Mouse (Mus musculus) frontal cortex, adult 2 months (tissue): ENCODE measurements around the gene Diras2. TPM values are rescaled to one million over a fixed set of nuclear protein-coding genes. Genes with fewer than 3 reads are reported as not detected.

Source experiments
- DNase-seq, 2 experiments: peaks; one replicate each; pipeline ENCODE4 v3.0.0; 2022; ENCODE audit warnings: low spot score in 1 of 2; ENCODE audit errors: extremely low spot score in 1 of 2
- polyA plus RNA-seq: library from polyadenylated mRNA; depleted of rRNA; stranded (reverse); fragments of >200 nt; gene quantifications from 2 replicates; pipeline ENCODE4 v1.2.3, GENCODE M21; 2012

Diras2 gene
- polyA plus RNA-seq, 1 experiment = 126 TPM

GRCm38 (mm10) chr13:52552822-52553477 lies 21.9 kb upstream of the Diras2 start:
- DNase-seq = no peak

DNA sequence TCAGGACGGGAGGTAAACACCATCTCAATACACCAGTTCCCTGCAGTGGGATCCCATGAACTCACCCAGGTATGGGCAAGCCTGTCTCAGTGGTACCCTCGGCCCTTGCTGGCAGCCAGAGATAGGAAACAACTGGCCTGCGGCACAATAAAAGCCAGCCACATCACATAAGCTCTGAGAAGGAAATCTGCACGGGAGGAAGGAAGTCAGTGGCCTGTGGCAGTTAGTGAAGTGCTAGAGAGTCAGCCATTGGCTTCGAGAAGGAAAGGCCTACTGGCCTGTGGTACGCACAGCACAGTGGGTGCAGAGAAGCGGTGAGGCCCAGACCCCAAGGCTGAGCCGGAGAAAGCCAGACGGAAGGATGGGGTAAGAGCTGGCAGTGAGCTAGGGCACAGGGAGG lies 20.2 kb upstream of the Diras2 start:
- DNase-seq = no peak

DNA sequence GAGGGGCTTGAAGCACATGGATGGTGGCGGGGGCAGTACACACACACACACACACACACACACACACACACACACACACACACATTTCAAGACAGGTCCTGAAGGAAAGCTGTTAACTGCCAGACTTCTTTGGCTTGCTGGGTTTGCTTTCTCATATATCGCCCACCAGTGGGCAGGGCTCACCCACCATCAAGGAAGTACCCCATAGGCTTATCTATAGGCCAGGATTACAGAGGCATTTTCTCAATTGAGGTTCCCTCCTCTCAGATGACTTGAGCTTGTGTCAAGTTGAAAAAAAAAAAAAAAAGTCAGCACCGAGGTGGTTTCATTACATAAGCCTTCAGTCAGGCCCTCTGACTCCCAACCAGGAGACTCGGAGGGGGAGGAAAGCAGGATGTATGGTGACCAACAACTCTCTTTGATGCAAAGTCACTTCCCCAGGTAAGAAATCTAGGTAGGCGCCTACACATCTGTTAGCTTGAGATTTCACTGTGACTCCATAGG lies 19.7 kb upstream of the Diras2 start:
- DNase-seq = no peak

DNA sequence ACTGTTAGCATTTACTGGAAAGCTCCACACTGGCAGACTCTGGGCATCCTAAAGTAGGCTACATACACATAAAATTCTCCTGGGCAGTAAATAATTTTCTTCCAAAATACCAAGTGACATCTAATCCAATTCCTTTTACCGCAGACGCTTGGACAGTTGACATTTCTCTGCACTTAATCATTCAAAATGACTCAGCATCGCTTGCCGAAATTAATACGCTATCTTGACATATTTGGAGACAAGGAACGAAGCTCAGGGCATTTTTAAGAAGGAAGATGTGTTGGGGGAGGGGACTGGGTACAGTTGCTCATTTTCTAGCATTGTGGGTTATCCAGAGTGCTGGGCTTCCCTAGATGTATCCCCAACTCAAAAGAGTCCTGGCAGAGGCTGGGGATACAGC lies 15.2 kb upstream of the Diras2 start:
- DNase-seq = no peak

GRCm38 (mm10) chr13:52542636-52543035 lies 11.6 kb upstream of the Diras2 start:
- no peak for DNase-seq

- no peak for DNase-seq
Measured at GRCm38 (mm10) chr13:52542036-52542526, 11.0 kb upstream of the Diras2 start.

- DNase-seq = no peak
Measured at GRCm38 (mm10) chr13:52541385-52542035, 10.4 kb upstream of the Diras2 start.

- DNase-seq = no peak
Measured at GRCm38 (mm10) chr13:52539461-52539860, 8.4 kb upstream of the Diras2 start.

DNA sequence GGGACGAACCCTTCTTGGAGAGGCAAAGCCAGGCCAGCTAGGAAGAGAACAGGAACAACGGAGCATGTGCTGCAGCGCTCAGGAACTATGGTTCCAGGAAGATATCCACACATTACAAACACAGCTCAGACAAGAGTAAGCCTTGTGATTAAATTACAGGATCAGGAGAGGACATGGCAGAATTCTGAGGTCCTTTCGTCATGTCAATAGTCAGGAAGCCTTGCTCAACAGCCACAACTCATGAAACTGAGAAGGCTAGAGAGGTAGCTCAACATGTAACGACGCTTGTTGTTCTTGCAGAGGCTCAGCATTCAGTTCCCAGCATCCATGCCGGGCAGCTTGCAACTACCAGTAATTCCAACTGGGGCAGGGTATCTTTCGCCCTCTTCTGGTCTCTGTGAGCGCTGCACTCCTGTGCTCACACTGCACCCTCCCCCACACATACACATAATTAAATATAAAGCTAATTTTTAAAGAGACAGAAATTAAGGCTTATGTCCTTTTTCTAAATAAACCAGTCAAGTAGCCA lies 7.6 kb upstream of the Diras2 start:
- no peak for DNase-seq

- DNase-seq = no peak
Measured at GRCm38 (mm10) chr13:52537754-52538587, 6.9 kb upstream of the Diras2 start.

- DNase-seq = peak in 1 of 2 experiments; percentile 83
Measured at GRCm38 (mm10) chr13:52535542-52535941, 4.5 kb upstream of the Diras2 start.

GRCm38 (mm10) chr13:52533644-52534043 lies 2.6 kb upstream of the Diras2 start:
- no peak for DNase-seq

- DNase-seq = peak; percentile 85 to 90
Measured at GRCm38 (mm10) chr13:52530008-52530945, 802 bp downstream of the Diras2 start.

DNA sequence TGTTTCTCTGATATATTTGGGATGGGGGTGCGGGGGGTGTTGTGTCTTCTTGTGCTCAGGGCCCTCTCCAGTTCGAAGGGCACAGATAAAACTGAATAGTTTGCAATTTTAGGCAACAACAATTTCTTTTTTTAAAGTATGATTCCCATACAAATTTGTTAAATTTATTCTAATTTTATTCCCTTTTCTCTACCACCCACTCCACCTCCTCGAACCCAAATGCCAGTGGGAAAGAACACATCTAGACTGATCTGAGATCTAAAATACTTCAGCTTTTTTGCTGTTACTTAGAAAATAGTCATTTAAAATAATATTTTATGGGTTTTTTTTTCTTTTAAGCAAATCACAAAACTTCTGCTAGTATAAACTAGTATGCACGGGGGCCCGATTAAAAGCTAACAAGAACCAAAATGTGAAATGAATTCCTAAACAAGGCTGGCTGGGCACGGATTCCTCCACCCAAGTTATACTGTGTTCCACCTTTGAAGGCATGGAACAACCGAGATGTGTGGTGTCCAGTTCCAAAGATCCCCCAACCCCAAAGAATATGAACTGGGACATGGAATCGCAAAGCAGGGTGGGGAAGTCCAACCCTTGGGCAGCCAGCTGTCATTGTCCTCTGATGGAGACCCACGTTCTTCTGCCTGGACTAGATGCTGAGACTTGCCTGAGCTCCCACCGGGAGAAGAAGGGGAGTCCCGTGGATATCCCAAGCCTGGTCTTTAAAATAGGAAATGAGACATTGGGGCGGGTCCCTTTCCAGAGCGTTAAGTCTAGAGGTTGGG lies 1.7 kb downstream of the Diras2 start:
- DNase-seq = peak in 1 of 2 experiments; percentile 61

- DNase-seq = no peak
Measured at GRCm38 (mm10) chr13:52528786-52529185, 2.3 kb downstream of the Diras2 start.

GRCm38 (mm10) chr13:52528281-52528680 lies 2.8 kb downstream of the Diras2 start:
- DNase-seq = no peak

DNA sequence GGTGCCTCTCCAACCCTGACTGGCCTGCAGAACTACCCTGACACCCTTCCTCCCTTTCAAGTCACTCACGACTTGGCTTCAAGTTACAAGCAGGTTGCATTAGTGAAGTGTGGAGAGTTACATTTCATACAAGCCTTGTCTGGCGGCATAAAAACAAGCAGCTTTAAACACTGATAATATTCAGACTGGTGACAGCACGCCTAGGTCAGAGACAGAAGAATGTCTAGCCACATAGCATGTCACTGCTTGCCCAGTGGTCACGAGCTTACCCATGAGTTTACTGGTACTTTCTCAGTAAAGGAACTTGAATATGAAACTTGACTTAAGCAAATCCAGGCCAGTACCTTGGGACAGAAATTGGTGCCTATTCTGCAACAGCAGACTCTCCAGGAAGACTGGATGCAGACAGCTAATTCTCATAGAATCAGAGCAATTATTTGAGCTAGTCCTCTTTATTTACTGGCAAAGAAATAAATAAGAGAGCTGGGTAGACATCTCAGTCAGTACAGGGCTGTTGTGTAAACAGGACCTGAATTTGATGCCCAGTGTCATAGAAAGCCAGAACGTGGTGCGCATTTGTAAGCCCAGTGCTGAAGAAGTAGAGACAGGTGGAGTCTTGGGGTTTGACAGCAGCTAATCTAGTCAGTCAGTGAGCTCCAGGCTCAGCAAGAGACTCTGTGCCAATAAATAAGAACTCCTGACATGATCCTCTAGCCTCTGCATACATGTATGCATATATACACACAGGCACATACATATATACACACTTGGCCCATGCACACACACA lies 4.6 kb downstream of the Diras2 start:
- no peak for DNase-seq

GRCm38 (mm10) chr13:52524313-52524712 lies 6.8 kb downstream of the Diras2 start:
- DNase-seq = no peak
